Mouse (Mus musculus): ENCODE data around the gene Cdk10.

DNA sequence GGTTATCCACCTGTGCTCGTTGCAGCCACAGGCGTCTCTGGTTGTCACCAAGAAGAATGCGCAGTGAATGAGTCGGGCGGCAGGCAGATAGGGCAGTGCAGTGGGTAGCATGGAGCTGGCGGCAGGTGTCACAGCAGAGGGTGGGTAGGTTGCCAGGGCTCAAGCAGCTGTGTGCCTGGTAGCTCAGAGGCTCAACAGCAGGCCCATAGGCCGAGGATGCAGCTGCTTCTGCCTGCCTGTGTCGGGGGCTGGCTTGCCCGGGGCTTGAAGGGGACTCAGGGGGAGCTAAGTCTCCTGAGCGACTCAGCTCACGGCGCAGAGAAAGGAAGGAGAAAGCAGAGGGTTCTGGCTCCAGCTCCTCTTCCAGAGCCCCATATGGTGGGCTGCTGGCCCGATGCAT, 8.7 kb downstream of the Cdk10 start:
- TF ChIP-seq POLR2A (IDR thresholded peaks at IDR 0.05; ENCODE audit: low read depth, low read length) (no peak), USF2 (conservative IDR thresholded peaks at IDR 0.05; ENCODE audit: low read depth, low read length) (no peak), CHD2 (IDR thresholded peaks at IDR 0.05; ENCODE audit: low read length) (no peak), TCF12 (IDR thresholded peaks at IDR 0.05; ENCODE audit: low read depth, low read length) (no peak), ELF1 (IDR thresholded peaks at IDR 0.05; ENCODE audit: low read depth, low read length) (no peak), CHD1 (IDR thresholded peaks at IDR 0.05; ENCODE audit: low read depth, low read length) (no peak), EP300 (IDR thresholded peaks at IDR 0.05; ENCODE audit: low read length) (no peak), MXI1 (IDR thresholded peaks at IDR 0.05; ENCODE audit: low read depth, low read length) (no peak), E2F4 (IDR thresholded peaks at IDR 0.05; ENCODE audit: insufficient replicate concordance, low read depth, low read length) (no peak), CTCF (conservative IDR thresholded peaks at IDR 0.05 in 1 of 2, IDR thresholded peaks at IDR 0.05 in 1 of 2; ENCODE audit: low read depth in 2 of 2, low read length in 2 of 2) (no peak), MYC (IDR thresholded peaks at IDR 0.05; ENCODE audit: low read depth, low read length) (no peak)

Data from CH12.LX (cell line).